Mouse (Mus musculus): ENCODE measurements around the gene Btbd8. TPM values are rescaled to one million over a fixed set of nuclear protein-coding genes. Genes with fewer than 3 reads are reported as not detected.
A peak's percentile ranks its signal among the peaks of the same experiment; 100 is the strongest.

Gene Btbd8
- 3.2 and 3.4 TPM in 2 replicates for polyA plus RNA-seq (2016; fragmentation: Nextera tagmentation; extraction: Ambion mirVana)

DNA sequence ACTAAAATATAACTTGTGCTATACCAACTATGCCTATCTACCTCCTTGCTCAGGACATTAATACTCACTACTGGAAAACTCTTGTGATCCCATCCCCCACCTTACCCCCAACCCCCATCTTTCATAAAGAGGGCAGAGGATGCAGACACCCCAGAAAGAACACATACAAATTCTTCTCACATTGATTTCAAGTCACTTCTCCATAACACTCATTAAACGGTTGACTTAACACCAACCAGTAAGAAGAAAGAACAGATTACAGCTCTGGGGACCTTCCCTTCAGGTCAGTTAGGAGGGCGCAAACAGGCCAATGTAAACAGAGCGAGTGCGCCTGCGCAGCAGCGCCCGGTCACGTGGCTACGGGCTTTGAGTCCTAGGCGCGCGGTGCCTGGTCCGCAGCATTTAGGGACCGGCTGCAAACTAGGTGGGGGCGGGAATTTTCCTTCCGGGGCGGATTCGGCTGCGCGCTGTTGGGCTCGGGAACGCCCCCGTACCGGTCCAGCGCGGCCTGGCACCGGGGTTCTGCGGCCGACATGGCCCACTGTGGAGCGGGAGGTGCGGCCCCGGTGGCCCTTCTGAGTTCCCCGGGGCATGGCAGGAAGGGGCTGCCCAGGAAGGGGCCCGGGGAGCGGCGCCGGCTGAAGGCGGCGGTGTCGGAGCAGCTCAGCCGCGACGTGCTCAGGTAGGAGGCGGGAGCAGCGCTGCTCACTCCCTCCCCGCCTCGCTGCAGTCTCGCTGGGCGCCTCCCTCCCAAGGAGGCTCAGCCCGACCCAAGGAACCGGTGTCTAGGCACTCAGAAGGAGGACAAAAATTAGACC is at the start of gene Btbd8:
Gene Btbd8, plus strand, starts transcription at position 534 of the 818 bp plus-strand sequence.
- Histone ChIP-seq H3K4me3 (peak within 1 kb of the TSS; percentile 86), H3K36me3 (no peaks in the 10 kb centered on the region), H3K27ac (peak within 1 kb of the TSS; percentile 98), H3K4me1 (peaks cover 5% of the 10 kb centered on the region), H3K9me3 (no peaks in the 10 kb centered on the region), H3K27me3 (ENCODE audit: insufficient read depth, poor library complexity, severe bottlenecking) (no peaks in the 10 kb centered on the region)
- DNase-seq (ENCODE audit: low spot score) = peak; percentile 98
- under 1% methylated on average over 50 of the region's 51 CpGs for WGBS

DNA sequence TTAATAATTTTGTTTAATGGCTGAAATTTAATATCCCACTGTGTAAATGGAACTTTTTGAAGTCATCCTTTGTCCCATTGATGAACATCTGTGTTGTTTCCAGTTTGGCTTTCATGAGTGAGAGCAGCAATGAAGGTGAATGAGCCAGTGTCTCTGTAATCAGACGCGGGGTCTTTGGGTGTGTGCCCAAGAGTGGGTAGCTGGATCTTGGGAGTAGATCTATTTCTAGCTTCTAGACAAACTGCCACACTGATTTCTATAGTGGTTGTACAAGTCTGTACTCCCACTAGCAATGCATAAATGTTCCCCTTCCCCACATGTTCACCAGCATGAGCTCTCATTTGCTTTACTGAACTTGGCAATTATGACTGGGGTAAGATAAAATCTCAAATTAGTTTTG is 48.4 kb upstream of the Btbd8 start:
- Histone ChIP-seq H3K27me3 (ENCODE audit: insufficient read depth, poor library complexity, severe bottlenecking) (no peaks in the 10 kb centered on the region), H3K27ac (no peak overlapping the region), H3K9me3 (no peaks in the 10 kb centered on the region), H3K4me1 (no peaks in the 10 kb centered on the region), H3K36me3 (no peaks in the 10 kb centered on the region), H3K4me3 (no peak overlapping the region)
- DNase-seq (ENCODE audit: low spot score) = no peak
- 91% methylated on average over 2 of the region's 2 CpGs for WGBS

- WGBS = 51% methylated on average over 2 of the region's 2 CpGs
- DNase-seq (ENCODE audit: low spot score) = no peak
- no peaks in the 10 kb centered on the region for H3K36me3 ChIP-seq
- no peaks in the 10 kb centered on the region for H3K27me3 ChIP-seq (ENCODE audit: insufficient read depth, poor library complexity, severe bottlenecking)
- no peak overlapping the region for H3K4me3 ChIP-seq
- H3K9me3 ChIP-seq = no peaks in the 10 kb centered on the region
- no peaks in the 10 kb centered on the region for H3K4me1 ChIP-seq
- H3K27ac ChIP-seq = no peak overlapping the region
Observed at GRCm38 (mm10) chr5:107394437-107394836, 43.4 kb upstream of the Btbd8 start.

- 25% methylated on average over 5 of the region's 5 CpGs for WGBS
- DNase-seq (ENCODE audit: low spot score) = no peak
- H3K9me3 ChIP-seq = no peaks in the 10 kb centered on the region
- H3K4me3 ChIP-seq = peak within 1 kb of the TSS; percentile 78
- H3K36me3 ChIP-seq = no peaks in the 10 kb centered on the region
- H3K27me3 ChIP-seq (ENCODE audit: insufficient read depth, poor library complexity, severe bottlenecking) = peaks cover 38% of the 10 kb centered on the region
- H3K4me1 ChIP-seq = peaks cover 15% of the 10 kb centered on the region
- H3K27ac ChIP-seq = peak within 1 kb of the TSS; percentile 81
Observed at GRCm38 (mm10) chr5:107402436-107402835, 35.4 kb upstream of the Btbd8 start, which contains the start of gene Ephx4. Gene Ephx4, plus strand, starts transcription at chr5:107402736.

DNA sequence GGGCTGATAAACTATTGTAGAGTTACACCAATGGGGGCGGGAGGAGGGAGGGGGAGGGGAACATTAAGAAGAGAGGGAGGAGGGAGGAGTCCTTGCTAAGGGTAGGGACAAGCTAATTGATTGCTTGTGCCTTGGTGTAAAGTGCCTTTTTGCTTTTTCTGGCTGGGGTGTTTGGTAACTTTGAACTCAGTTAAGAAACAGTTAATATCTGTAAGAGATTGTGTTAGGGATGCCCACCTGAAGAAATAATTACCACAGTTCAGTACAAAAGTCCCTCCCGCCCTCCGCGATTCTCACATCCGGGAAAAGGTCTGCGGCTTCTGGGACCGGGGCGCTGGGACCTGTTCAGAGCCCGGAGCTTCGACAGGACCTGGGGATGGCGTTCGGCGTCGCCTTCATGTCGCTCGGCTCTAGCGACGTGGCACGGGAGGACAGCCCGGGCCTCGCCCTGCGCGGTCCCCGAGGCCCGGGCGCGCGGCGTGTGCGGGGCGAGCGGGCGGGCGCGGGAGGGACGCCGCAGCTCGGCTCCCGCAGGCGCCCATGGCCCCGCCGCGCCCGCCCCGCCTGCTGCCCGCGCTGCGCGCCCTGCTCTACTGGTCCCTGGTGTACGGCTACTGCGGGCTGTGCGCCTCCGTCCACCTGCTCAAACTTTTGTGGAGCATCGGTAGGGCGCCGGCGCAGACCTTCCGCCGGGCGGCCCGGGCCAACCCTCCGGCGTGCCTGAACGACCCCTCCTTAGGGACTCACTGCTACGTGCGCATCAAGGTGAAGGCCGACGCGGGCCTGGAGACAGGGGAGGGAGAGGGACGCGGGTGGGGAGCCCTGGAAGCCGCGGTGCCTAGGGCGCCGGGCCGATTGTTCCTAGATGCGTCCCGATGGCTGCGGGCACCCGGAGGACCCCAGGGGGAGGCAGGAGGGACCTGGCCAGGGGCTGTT is 34.5 kb upstream of the Btbd8 start:
- Histone ChIP-seq H3K4me1 (peaks cover 15% of the 10 kb centered on the region), H3K4me3 (peak overlapping the region; percentile 78), H3K36me3 (no peaks in the 10 kb centered on the region), H3K27ac (peak overlapping the region; percentile 81), H3K27me3 (ENCODE audit: insufficient read depth, poor library complexity, severe bottlenecking) (peaks cover 38% of the 10 kb centered on the region), H3K9me3 (no peaks in the 10 kb centered on the region)
- WGBS = under 1% methylated on average over 80 of the region's 80 CpGs
- no peak for DNase-seq (ENCODE audit: low spot score)

GRCm38 (mm10) chr5:107403947-107404684 is 33.7 kb upstream of the Btbd8 start:
- Histone ChIP-seq H3K27ac (peak overlapping the region; percentile 81; the same call in 1 of the 2 replicates), H3K9me3 (no peaks in the 10 kb centered on the region), H3K4me3 (peak overlapping the region; percentile 78), H3K36me3 (no peaks in the 10 kb centered on the region), H3K4me1 (peaks cover 15% of the 10 kb centered on the region), H3K27me3 (ENCODE audit: insufficient read depth, poor library complexity, severe bottlenecking) (peaks cover 38% of the 10 kb centered on the region)
- DNase-seq (ENCODE audit: low spot score) = no peak
- 28% methylated on average over 12 of the region's 12 CpGs for WGBS

DNA sequence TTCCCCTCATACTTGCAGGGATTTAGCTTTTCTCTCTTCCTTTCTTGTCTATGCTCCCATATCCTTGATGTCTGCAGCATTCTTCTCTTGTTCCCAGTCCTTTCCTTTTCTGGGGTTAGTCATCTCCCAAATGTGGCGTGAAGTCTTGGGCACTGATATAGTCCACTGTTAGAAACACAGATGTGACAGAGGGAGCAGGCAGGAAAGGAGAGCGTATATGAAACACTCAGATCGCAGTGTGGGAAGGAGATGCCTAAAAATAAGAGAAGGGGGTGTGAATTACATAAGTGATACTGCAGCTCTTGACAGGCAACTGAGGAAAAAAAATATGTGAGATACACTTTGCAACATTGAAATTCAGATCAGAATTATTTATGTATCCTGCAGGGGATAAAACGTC is 32.4 kb upstream of the Btbd8 start:
- Histone ChIP-seq H3K27ac (no peak overlapping the region), H3K27me3 (ENCODE audit: insufficient read depth, poor library complexity, severe bottlenecking) (peaks cover 38% of the 10 kb centered on the region), H3K4me3 (no peak overlapping the region), H3K4me1 (peaks cover 15% of the 10 kb centered on the region), H3K9me3 (no peaks in the 10 kb centered on the region), H3K36me3 (no peaks in the 10 kb centered on the region)
- DNase-seq (ENCODE audit: low spot score) = no peak
- WGBS = 73% methylated on average over 4 of the region's 4 CpGs

DNA sequence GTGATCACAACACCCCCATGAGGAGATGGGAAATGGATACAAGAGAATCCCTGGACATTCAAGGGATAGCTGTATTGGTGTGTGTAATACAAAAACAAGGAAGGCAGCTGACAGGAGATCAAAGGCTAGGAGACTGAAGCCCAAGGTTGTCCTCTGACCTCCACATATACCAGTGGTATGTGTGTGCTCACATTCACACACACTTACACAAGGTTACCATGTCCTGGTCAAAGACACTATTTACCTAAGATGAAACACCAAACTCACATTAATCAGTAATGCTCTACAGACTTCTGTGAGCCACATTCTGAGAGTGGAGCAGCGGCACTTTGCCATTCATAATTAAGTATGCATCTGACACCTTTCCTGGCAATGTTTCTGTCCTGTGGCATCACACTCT is 27.5 kb upstream of the Btbd8 start:
- H3K4me1 ChIP-seq = no peaks in the 10 kb centered on the region
- no peak overlapping the region for H3K27ac ChIP-seq
- WGBS = 81% methylated on average over 1 of the region's 1 CpGs
- H3K4me3 ChIP-seq = no peak overlapping the region
- no peak for DNase-seq (ENCODE audit: low spot score)
- H3K27me3 ChIP-seq (ENCODE audit: insufficient read depth, poor library complexity, severe bottlenecking) = peaks cover 3% of the 10 kb centered on the region
- no peaks in the 10 kb centered on the region for H3K9me3 ChIP-seq
- no peaks in the 10 kb centered on the region for H3K36me3 ChIP-seq

- WGBS = 71% methylated on average over 4 of the region's 4 CpGs
- H3K27ac ChIP-seq = no peak overlapping the region
Observed at GRCm38 (mm10) chr5:107411326-107411725, 26.5 kb upstream of the Btbd8 start.

GRCm38 (mm10) chr5:107412285-107412684 is 25.5 kb upstream of the Btbd8 start:
- no peak for DNase-seq (ENCODE audit: low spot score)
- WGBS = 79% methylated on average over 2 of the region's 2 CpGs
- H3K27me3 ChIP-seq (ENCODE audit: insufficient read depth, poor library complexity, severe bottlenecking) = no peaks in the 10 kb centered on the region
- no peaks in the 10 kb centered on the region for H3K4me1 ChIP-seq
- no peaks in the 10 kb centered on the region for H3K36me3 ChIP-seq
- no peak overlapping the region for H3K27ac ChIP-seq
- no peaks in the 10 kb centered on the region for H3K9me3 ChIP-seq
- no peak overlapping the region for H3K4me3 ChIP-seq

More at GRCm38 (mm10) chr5:107411326-107411725, 26.5 kb upstream of the Btbd8 start:
- Histone ChIP-seq H3K36me3 (no peaks in the 10 kb centered on the region), H3K4me1 (no peaks in the 10 kb centered on the region), H3K27me3 (ENCODE audit: insufficient read depth, poor library complexity, severe bottlenecking) (no peaks in the 10 kb centered on the region), H3K4me3 (no peak overlapping the region), H3K9me3 (no peaks in the 10 kb centered on the region)
- DNase-seq (ENCODE audit: low spot score) = no peak

DNA sequence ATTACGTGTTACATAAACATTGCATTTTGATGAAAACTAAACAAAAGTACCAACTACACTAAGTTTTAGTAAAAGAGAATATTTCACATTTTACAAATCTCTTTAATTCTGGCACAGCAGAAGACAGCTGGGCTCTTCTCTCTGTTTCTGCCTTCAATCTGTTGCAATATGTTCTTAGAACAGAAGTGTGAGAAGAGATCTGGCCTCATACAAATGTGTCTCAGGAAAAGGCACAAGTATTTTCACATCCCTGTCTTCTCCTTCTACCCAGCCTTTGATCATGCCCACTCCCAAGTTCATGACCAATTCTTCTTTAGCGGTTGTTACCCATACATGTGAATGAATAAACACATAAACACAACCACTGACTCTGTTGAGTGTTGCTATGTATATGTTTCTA is 22.7 kb upstream of the Btbd8 start:
- Histone ChIP-seq H3K27ac (no peak overlapping the region), H3K9me3 (no peaks in the 10 kb centered on the region), H3K36me3 (no peaks in the 10 kb centered on the region), H3K4me1 (no peaks in the 10 kb centered on the region), H3K4me3 (no peak overlapping the region), H3K27me3 (ENCODE audit: insufficient read depth, poor library complexity, severe bottlenecking) (no peaks in the 10 kb centered on the region)
- DNase-seq (ENCODE audit: low spot score) = no peak
- 77% methylated on average over 2 of the region's 2 CpGs for WGBS

DNA sequence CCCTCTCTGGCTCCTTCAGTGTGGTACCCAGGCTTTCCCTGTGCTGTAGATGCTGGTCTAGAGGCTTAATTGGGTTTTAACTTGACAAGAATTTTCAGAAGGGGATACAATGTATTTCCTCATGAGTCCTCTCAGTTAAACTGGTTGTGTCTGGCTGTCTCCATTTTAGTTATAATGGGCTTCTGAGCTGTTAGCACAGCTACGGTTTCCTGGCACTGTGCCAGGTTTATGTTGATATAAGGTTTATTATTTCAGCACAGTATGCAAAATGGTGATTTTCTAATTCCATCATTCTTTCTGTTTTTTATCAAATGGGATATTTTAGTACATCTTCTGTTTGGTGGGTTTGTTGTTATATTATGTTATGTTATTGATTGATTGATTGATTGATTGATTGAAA is 16.1 kb upstream of the Btbd8 start:
- DNase-seq (ENCODE audit: low spot score) = no peak
- Histone ChIP-seq H3K4me1 (no peaks in the 10 kb centered on the region), H3K36me3 (no peaks in the 10 kb centered on the region), H3K4me3 (no peak overlapping the region), H3K27ac (no peak overlapping the region), H3K27me3 (ENCODE audit: insufficient read depth, poor library complexity, severe bottlenecking) (no peaks in the 10 kb centered on the region), H3K9me3 (no peaks in the 10 kb centered on the region)
- WGBS = 72% methylated on average over 1 of the region's 1 CpGs

Data from heart, embryonic 10.5 days (tissue).